Mouse (Mus musculus) lung, embryonic 16.5 days (tissue): ENCODE measurements at regions not wholly inside any gene's neighbourhood (a gene's known extent, or its start where the extent isn't known, plus 50 kb on each side); places are given as distances from the start of the nearest gene placed in this dataset.
"Not testable (repeated sequence)": the region's sequence is repeated elsewhere in the genome, so short reads cannot be mapped to it uniquely, and the experiment has no call there.

Experiments
- ATAC-seq: fragments of 200-750 bp; cut with Nextera tagmentation; 2 replicates; pipeline ENCODE4 v1.8.0; 2017; ENCODE audit warnings: low read depth, mild to moderate bottlenecking, moderate library complexity
- H3K27ac ChIP-seq: fragments of 300-500 bp; sonication (generic); 2 replicates; pipeline ENCODE4 v1.5.1; 2014; ENCODE audit warnings: mild to moderate bottlenecking, control low read depth, low read length
- H3K27me3 ChIP-seq: fragments of 300-500 bp; sonication (generic); 2 replicates; pipeline ENCODE4 v1.6.1; 2014; ENCODE audit warnings: low read depth, low read length, mixed read lengths; ENCODE audit not compliant: control insufficient read depth, insufficient read depth
- H3K36me3 ChIP-seq: fragments of 300-500 bp; sonication (generic); 2 replicates; pipeline ENCODE4 v1.6.1; 2014; ENCODE audit warnings: low read length; ENCODE audit not compliant: control insufficient read depth, insufficient read depth
- H3K4me1 ChIP-seq: fragments of 300-500 bp; sonication (generic); replicated peaks from 2 replicates; pipeline ENCODE4 v1.6.1; 2014; ENCODE audit warnings: low read length, mixed read lengths; ENCODE audit not compliant: control insufficient read depth, insufficient read depth
- H3K4me2 ChIP-seq: fragments of 300-500 bp; sonication (generic); 2 replicates; pipeline ENCODE4 v1.6.1; 2014; ENCODE audit warnings: low read depth, low read length, control low read depth
- H3K4me3 ChIP-seq: fragments of 300-500 bp; sonication (generic); 2 replicates; pipeline ENCODE4 v1.5.1; 2014; ENCODE audit warnings: mild to moderate bottlenecking, low read length, control low read depth
- H3K9ac ChIP-seq: fragments of 300-500 bp; sonication (generic); 2 replicates; pipeline ENCODE4 v1.6.1; 2014; ENCODE audit warnings: low read length, control low read depth
- H3K9me3 ChIP-seq: fragments of 300-500 bp; sonication (generic); 2 replicates; pipeline ENCODE4 v1.6.1; 2016; ENCODE audit warnings: low read length; ENCODE audit not compliant: control insufficient read depth
- WGBS: fragments of 180-500 bp; shearing (Covaris S2); extraction: QIAGEN DNeasy Blood & Tissue Kit; methylation state at CpG from one replicate; pipeline ENCODE4 v1.1.7; 2014; 5-methylcytosine and 5-hydroxymethylcytosine counted together

DNA sequence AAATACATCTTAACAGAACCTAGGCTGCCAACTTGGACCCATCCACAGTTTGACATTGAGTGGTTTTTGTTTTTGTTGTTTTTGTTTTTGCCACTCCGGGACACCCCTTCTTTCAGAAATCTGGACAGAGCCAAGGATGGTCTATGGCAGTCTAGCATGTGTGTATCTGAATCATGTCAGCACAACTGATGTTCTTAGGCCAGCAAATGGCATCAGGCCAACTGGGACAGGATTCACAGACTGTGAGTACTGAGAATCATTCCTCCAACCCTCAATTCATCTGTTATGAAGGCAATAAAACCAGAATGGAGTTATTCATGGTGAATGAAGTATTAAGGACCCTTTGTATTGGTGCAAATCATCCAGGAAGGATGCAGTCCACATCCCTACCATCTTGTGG, 1372.5 kb upstream of the Rag2 start:
- 71% methylated on average over 1 of the region's 1 CpGs for WGBS
- no peaks in the 10 kb centered on the region for H3K4me1 ChIP-seq
- no peaks in the 10 kb centered on the region for H3K36me3 ChIP-seq
- ATAC-seq = no peak
- H3K27ac ChIP-seq = no peak overlapping the region
- no peaks in the 10 kb centered on the region for H3K27me3 ChIP-seq
- H3K4me3 ChIP-seq = no peak overlapping the region
- H3K9me3 ChIP-seq = no peaks in the 10 kb centered on the region
- H3K9ac ChIP-seq = no peak overlapping the region
- H3K4me2 ChIP-seq = no peak overlapping the region

DNA sequence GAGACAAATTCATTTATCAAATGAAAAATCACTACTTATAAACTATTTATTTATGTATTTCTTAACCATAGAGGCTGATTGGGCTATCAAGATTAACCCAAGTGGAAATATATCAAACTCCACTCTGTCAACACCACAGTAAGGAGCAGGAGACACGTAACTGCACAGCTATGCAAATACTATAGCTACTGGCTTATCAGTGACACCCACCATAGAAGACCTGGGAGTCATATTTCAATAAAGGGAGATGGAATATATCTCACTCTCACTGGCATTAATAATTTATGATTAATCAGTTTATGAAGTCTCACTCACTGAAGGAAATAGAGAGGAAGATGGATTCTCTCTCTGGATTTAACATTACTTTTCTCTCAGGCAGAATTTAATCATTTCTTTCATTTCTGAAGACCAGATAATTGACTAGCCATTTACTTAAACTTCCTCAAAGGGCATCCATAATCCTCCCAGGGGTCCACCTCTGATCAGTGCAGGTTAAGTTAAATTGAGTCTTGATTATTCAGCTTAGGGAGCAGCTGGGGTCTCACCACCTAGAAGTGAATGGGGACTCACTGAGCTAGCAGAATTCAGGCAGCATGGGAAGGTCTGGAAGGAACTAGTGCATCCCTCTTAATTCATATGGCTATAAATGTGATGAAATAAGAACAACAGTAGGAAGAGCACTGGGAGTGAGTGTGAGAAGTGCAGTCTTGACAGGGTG, 1365.2 kb upstream of the Rag2 start:
- Histone ChIP-seq H3K27ac (no peak overlapping the region), H3K36me3 (no peaks in the 10 kb centered on the region), H3K9me3 (no peaks in the 10 kb centered on the region), H3K9ac (no peak overlapping the region), H3K4me2 (no peak overlapping the region), H3K4me1 (no peaks in the 10 kb centered on the region), H3K27me3 (no peaks in the 10 kb centered on the region), H3K4me3 (no peak overlapping the region)
- ATAC-seq = no peak
- WGBS = 15% methylated on average over 1 of the region's 1 CpGs

DNA sequence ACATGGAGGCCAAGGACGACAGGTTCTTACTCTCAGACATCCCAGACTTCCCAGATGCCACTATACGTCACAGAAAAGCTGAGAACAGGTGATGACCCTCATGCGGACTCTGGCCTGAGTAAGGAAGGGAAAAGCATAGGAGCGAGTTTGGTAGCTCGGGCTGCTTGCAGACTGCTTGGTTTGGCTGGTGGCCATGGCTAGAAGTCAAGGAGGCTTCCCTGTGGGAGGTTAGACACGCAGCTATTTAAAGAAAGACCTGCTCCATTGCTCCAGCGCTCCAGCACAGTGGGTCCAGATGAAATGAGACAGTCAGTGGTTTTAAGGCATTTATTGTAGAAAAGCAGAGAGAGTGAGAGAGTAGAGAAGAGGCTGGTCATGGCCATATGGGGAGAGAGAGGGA, 1318.0 kb upstream of the Rag2 start:
- Histone ChIP-seq H3K9me3 (no peaks in the 10 kb centered on the region), H3K4me3 (no peak overlapping the region), H3K27ac (no peak overlapping the region), H3K9ac (no peak overlapping the region), H3K4me2 (no peak overlapping the region), H3K36me3 (no peaks in the 10 kb centered on the region), H3K4me1 (no peaks in the 10 kb centered on the region), H3K27me3 (no peaks in the 10 kb centered on the region)
- ATAC-seq = no peak
- WGBS = 73% methylated on average over 7 of the region's 7 CpGs

DNA sequence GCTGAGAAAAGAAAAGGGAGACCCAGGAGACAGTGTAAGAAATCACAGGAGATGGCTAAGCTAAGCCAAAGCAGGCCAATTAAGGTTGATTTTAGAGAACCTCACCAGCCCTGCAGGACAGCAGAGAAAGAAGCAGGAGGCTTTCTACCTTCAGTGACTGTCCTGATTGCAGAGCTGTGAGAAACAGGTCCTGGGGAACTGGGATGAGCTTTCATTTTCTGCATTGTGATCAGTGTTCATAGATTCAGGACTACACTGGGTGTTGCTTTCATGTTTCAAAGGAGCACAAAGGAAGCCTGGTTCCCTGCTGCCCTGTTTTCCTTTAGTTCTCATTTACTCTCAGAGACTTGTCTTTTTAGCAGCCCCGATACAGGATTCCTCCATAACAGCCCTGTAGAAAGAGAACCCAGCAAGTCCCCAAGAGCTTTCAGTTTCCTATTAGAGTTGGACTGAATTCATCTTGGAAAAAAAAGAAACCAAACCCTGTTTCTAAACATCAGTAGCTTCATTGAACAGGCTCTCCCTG, 1311.7 kb upstream of the Rag2 start:
- H3K4me2 ChIP-seq = no peak overlapping the region
- no peaks in the 10 kb centered on the region for H3K36me3 ChIP-seq
- ATAC-seq = no peak
- no peaks in the 10 kb centered on the region for H3K27me3 ChIP-seq
- 80% methylated on average over 1 of the region's 1 CpGs for WGBS
- H3K27ac ChIP-seq = no peak overlapping the region
- H3K9ac ChIP-seq = no peak overlapping the region
- no peaks in the 10 kb centered on the region for H3K4me1 ChIP-seq
- no peaks in the 10 kb centered on the region for H3K9me3 ChIP-seq
- H3K4me3 ChIP-seq = no peak overlapping the region

DNA sequence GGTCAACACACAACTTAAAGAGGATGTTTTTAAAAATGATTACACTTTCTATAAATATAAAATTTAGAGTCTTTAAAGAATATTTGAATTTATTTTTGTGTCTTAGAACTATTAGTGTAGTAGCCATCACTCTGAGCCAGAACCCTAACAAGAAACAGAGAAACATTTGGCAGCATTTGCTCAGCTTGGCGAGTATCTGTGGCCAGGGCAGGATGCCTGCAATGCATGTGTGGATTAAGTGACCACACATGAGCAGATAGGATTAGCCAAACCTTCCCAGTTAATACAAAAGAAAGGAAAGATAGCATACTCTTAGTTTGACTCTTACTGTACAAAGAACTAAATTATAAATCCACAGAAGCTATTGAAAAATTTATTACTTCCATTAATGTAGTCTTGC, 1304.1 kb upstream of the Rag2 start:
- Histone ChIP-seq H3K36me3 (no peaks in the 10 kb centered on the region), H3K27me3 (no peaks in the 10 kb centered on the region), H3K4me3 (no peak overlapping the region), H3K9ac (no peak overlapping the region), H3K4me2 (no peak overlapping the region), H3K4me1 (no peaks in the 10 kb centered on the region), H3K9me3 (no peaks in the 10 kb centered on the region), H3K27ac (no peak overlapping the region)
- 36% methylated on average over 1 of the region's 1 CpGs for WGBS
- ATAC-seq = no peak

DNA sequence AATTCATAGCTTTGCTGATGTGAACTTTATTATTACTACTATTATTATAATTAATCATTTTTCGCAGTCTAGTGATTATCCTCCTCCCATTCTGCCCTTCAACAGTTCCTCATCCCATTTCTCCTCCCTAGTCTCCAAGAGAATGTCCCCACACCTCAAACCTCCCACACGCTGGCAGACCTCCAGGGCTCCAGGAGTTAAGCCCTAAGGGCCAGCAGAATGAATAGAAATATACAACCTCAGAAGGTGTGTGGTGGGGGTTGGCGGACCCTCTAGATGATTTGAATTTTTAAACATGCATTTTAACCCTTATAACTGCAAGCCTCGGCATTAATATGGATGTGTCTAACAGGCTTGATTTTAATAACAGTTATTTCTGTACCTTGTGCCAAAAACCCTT, 1283.8 kb upstream of the Rag2 start:
- Histone ChIP-seq H3K27ac (no peak overlapping the region), H3K9ac (no peak overlapping the region), H3K4me1 (no peaks in the 10 kb centered on the region), H3K4me2 (no peak overlapping the region), H3K36me3 (no peaks in the 10 kb centered on the region), H3K9me3 (no peaks in the 10 kb centered on the region; the same call in 1 of the 2 replicates), H3K4me3 (no peak overlapping the region), H3K27me3 (no peaks in the 10 kb centered on the region)
- WGBS = 62% methylated on average over 4 of the region's 4 CpGs
- ATAC-seq = no peak

DNA sequence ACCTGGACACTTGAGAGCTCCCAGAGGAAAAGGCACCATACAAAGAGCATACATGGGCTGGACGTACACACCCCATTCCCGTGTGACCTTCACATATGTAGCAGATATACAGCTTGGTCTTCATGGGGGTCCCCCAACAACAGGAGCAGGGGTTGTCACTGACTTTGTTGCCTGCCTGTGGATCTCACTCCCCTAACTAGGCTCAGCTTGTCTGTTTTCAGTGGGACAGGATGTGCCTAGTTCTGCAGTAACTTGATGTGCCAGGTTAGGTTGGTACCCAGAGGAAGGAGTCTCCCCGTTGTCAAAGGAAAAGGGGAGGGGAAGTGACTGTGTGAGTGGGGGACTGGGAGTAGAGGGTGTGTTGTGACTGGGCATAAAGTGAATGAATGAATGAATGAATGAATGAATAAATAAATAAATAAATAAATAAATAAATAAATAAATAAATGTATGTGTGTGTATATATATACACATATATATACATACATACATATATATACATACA, 1279.5 kb upstream of the Rag2 start:
- no peak overlapping the region for H3K27ac ChIP-seq
- no peaks in the 10 kb centered on the region for H3K4me1 ChIP-seq

DNA sequence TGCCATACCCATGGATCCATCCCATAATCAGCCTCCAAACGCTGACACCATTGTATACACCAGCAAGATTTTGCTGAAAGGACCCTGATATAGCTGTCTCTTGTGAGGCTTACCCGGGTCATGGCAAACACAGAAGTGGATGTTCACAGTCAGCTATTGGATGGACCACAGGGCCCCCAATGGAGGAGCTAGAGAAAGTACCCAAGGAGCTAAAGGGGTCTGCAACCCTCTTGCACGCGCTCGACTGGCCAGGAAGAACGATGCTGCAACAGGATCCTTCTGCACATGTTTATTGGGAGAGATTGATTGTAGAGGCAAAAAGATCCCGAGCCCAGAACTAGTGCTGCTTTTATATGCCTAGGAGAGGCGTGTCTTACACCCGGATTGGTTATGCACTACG, 1258.9 kb upstream of the Rag2 start:
- not testable (repeated sequence) for H3K4me3 ChIP-seq, H3K4me2 ChIP-seq, H3K4me1 ChIP-seq, ATAC-seq, H3K9me3 ChIP-seq, H3K36me3 ChIP-seq, H3K27me3 ChIP-seq, H3K9ac ChIP-seq, H3K27ac ChIP-seq
- 83% methylated on average over 10 of the region's 10 CpGs for WGBS

More for the DNA sequence above, 1279.5 kb upstream of the Rag2 start:
- ATAC-seq = no peak
- Histone ChIP-seq H3K9ac (no peak overlapping the region), H3K36me3 (no peaks in the 10 kb centered on the region), H3K27me3 (no peaks in the 10 kb centered on the region), H3K9me3 (no peaks in the 10 kb centered on the region), H3K4me2 (no peak overlapping the region), H3K4me3 (no peak overlapping the region)
- 92% methylated on average over 3 of the region's 3 CpGs for WGBS

DNA sequence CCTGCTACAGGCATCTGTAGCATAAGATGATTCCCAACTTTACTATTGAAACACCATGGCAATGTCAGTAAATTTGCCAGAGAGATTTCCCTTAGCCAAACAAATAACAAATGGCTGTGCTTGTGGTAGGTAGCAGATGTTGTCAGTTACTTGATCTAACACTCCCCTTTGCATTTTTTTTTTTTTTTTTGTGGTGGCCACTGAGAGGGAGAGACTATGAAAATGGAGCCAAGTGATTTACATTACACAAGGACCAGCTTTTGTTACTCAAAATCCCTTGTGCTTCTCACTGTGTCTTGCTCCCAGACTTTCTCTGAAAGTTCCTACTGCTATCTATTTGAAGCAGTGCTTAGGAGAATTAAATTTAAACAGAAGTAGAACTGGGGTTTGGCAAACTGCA, 1224.7 kb upstream of the Rag2 start:
- no peak overlapping the region for H3K27ac ChIP-seq
- H3K4me3 ChIP-seq = no peak overlapping the region
- no peak overlapping the region for H3K4me2 ChIP-seq
- H3K9ac ChIP-seq = no peak overlapping the region
- H3K4me1 ChIP-seq = no peaks in the 10 kb centered on the region
- H3K36me3 ChIP-seq = no peaks in the 10 kb centered on the region
- H3K27me3 ChIP-seq = no peaks in the 10 kb centered on the region
- ATAC-seq = no peak
- H3K9me3 ChIP-seq = no peaks in the 10 kb centered on the region
